30 mouse cellular contexts compared by ENCODE assay signal in the genomic region with DNA sequence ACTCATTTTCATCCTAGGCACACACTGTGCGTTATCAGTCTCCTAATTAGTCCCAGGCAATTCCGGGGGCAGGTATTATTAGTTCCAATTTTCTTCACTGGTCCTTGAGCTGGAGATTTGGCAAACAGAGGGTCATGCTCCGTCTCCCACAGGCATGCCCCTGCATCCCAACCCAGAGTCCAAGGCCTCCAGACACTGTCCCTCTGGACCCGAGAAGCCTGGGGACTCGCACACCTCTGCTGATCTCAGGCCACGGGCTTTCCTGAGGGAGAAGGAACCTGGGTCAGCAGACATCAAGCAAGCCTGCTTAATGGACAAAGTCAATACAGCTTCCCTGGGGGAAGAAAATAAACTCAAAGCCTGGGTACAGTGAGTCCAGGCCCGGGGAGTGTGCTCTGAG.
A peak's percentile ranks its signal among the peaks of the same experiment; 100 is the strongest.
DNase-seq lines count a peak whose midpoint lies in the region; ATAC-seq lines count a peak whose summit lies in the region.
"Had no signal": no experiment of that assay in that cellular context is flagged by ENCODE, and none has a peak within 500 bp of the region (broad histone marks: within the 10 kb centered on the region; RNA-seq: fewer than 3 reads in every experiment).

No protein-coding gene starts in this region.

- no peaks in the 10 kb centered on the region for H3K9me3 ChIP-seq in kidney, embryonic 15.5 days (replicated peaks)
- H3K9me3 ChIP-seq in neural tube, embryonic 13.5 days = no peaks in the 10 kb centered on the region
- no peaks in the 10 kb centered on the region for H3K9me3 ChIP-seq in limb, embryonic 10.5 days (replicated peaks)
- H3K9me3 ChIP-seq: forebrain, embryonic 12.5 days; heart, embryonic 13.5 days; liver, embryonic 15.5 days; lung, embryonic 15.5 days; megakaryocyte, embryonic 14.5 days; neural tube, embryonic 15.5 days had no signal

- DNase-seq in kidney, adult 9 months = no peak
- no peak for DNase-seq in neural tube, embryonic 10.5 days (ENCODE audit: extremely low spot score, low spot score)
- DNase-seq in limb, embryonic 10.5 days (ENCODE audit: low spot score) = peak; percentile 48
- no peak for DNase-seq in heart, adult 8-10 months (ENCODE audit: low spot score)
- DNase-seq in frontal cortex, postnatal 14 days (ENCODE audit: low spot score in 2 of 2) = no peak
- no peak for DNase-seq in natural killer cell, adult 2 months (ENCODE audit: low spot score in 2 of 2)
- DNase-seq: adrenal gland, postnatal 36 days; cerebellum, adult 11 months; cerebellum, adult 9-11 months; gastrocnemius, postnatal 14 days; heart, adult 11 months; heart, postnatal 14 days; layer of hippocampus, postnatal 36 days; liver; lung, postnatal 36 days; thymus, adult 2 months; thymus, postnatal 4 days had no signal

- H3K9ac ChIP-seq in kidney, embryonic 15.5 days = no peak overlapping the region
- no peak overlapping the region for H3K9ac ChIP-seq in neural tube, embryonic 13.5 days
- H3K9ac ChIP-seq: forebrain, embryonic 12.5 days; heart, embryonic 13.5 days; liver, embryonic 15.5 days; lung, embryonic 15.5 days; neural tube, embryonic 15.5 days had no signal

- peaks cover 27% of the 10 kb centered on the region for H3K4me1 ChIP-seq in kidney, embryonic 15.5 days
- H3K4me1 ChIP-seq in neural tube, embryonic 13.5 days (replicated peaks) = peaks cover 20% of the 10 kb centered on the region
- H3K4me1 ChIP-seq in limb, embryonic 10.5 days = peaks cover 44% of the 10 kb centered on the region
- H3K4me1 ChIP-seq: liver, embryonic 15.5 days had no signal

- no peaks in the 10 kb centered on the region for H3K27me3 ChIP-seq in kidney, embryonic 15.5 days
- H3K27me3 ChIP-seq in neural tube, embryonic 13.5 days = no peaks in the 10 kb centered on the region
- no peaks in the 10 kb centered on the region for H3K27me3 ChIP-seq in limb, embryonic 10.5 days (ENCODE audit: low read depth, poor library complexity, severe bottlenecking)
- H3K27me3 ChIP-seq: CH12.LX; heart, embryonic 13.5 days; liver, embryonic 15.5 days; lung, embryonic 15.5 days; neural tube, embryonic 15.5 days; Patski had no signal

- H3K36me3 ChIP-seq in kidney, embryonic 15.5 days = no peaks in the 10 kb centered on the region
- no peaks in the 10 kb centered on the region for H3K36me3 ChIP-seq in neural tube, embryonic 13.5 days
- no peaks in the 10 kb centered on the region for H3K36me3 ChIP-seq in limb, embryonic 10.5 days
- H3K36me3 ChIP-seq: forebrain, embryonic 12.5 days; G1E; heart, embryonic 13.5 days; liver, embryonic 15.5 days; lung, embryonic 15.5 days; neural tube, embryonic 15.5 days had no signal

- peak; percentile 47 for ATAC-seq in kidney, embryonic 15.5 days (replicated peaks; ENCODE audit: low FRiP score)
- ATAC-seq in neural tube, embryonic 13.5 days (ENCODE audit: low read depth) = no peak
- ATAC-seq: intestine, postnatal 0 days; Patski had no signal

- H3K4me2 ChIP-seq in kidney, embryonic 15.5 days = no peak overlapping the region
- H3K4me2 ChIP-seq in neural tube, embryonic 13.5 days = no peak overlapping the region
- H3K4me2 ChIP-seq: forebrain, embryonic 12.5 days; heart, embryonic 13.5 days; liver, embryonic 15.5 days; lung, embryonic 15.5 days; neural tube, embryonic 15.5 days had no signal

- H3K27ac ChIP-seq in kidney, embryonic 15.5 days = 0 out of 2 replicates have a peak overlapping the region, but pooled peaks have one; percentile 45
- H3K27ac ChIP-seq in neural tube, embryonic 13.5 days (replicated peaks) = peak overlapping the region; percentile 34; the same call in 1 of the 2 replicates
- H3K27ac ChIP-seq in limb, embryonic 10.5 days = peak overlapping the region; percentile 70
- H3K27ac ChIP-seq: forebrain, embryonic 12.5 days; heart, embryonic 13.5 days; liver, embryonic 15.5 days; lung, embryonic 15.5 days; neural tube, embryonic 15.5 days; stomach, postnatal 0 days had no signal

- 51% methylated on average over 7 of the region's 7 CpGs for WGBS in kidney, embryonic 15.5 days
- WGBS in neural tube, embryonic 13.5 days = 52% methylated on average over 7 of the region's 7 CpGs
- WGBS in limb, embryonic 10.5 days = 31% methylated on average over 7 of the region's 7 CpGs

- H3K4me3 ChIP-seq in kidney, embryonic 15.5 days (replicated peaks) = no peak overlapping the region
- no peak overlapping the region for H3K4me3 ChIP-seq in neural tube, embryonic 13.5 days
- no peak overlapping the region for H3K4me3 ChIP-seq in limb, embryonic 10.5 days
- H3K4me3 ChIP-seq: forebrain, embryonic 12.5 days; heart, embryonic 13.5 days; liver, embryonic 15.5 days; lung, embryonic 15.5 days; megakaryocyte, embryonic 14.5 days; neural tube, embryonic 15.5 days had no signal
